Mouse (Mus musculus): ENCODE results near the gene Nr2f1. TPM values are rescaled to one million over a fixed set of nuclear protein-coding genes. Genes with fewer than 3 reads are reported as not detected.

Nr2f1 gene
- polyA plus RNA-seq (2012; rRNA removed), result 259 and 260 TPM in 2 replicates

GRCm38 (mm10) chr13:78199642-78200160 lies at the start of gene Nr2f1:
Gene Nr2f1 (minus strand): TSS chr13:78199757.

Other genes starting within 250 kb of the Nr2f1 start
- gene Pou5f2, start 174.9 kb downstream of the Nr2f1 start, polyA plus RNA-seq (2012; rRNA removed), result 0.36 and 0.59 TPM in 2 replicates

Data from central nervous system, embryonic 18 days (tissue).